Mouse (Mus musculus) ES-CJ7 (cell line): ENCODE results near the gene Ppm1g.
A peak's percentile ranks its signal among the peaks of the same experiment; 100 is the strongest.
"Not testable (repeated sequence)": the region's sequence is repeated elsewhere in the genome, so short reads cannot be mapped to it uniquely, and the experiment has no call there.

Experiments
- DNase-seq: peaks from one replicate; pipeline ENCODE4 v3.0.0; 2011; ENCODE audit warnings: low read depth, low spot score

The Ppm1g gene

DNA sequence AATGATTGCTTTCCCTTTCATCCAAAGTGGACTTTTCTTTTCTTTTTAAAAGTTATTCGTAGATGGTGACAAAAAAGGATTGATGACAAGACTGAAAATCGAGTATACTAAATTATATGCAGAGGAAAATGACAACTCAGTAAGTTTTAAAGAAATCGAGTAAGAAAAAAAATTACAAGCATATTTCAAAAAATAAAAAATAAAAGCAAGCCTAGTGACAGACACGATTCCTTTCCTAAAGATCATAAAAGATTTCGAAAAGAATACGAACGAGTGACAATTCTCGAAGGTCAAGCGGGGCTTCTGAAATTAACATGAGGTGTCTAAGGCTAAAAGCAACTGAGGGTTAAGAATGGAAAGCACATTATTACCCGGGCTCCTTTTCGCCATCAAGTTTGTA, 1.0 kb downstream of the Ppm1g start:
- DNase-seq = no peak

DNA sequence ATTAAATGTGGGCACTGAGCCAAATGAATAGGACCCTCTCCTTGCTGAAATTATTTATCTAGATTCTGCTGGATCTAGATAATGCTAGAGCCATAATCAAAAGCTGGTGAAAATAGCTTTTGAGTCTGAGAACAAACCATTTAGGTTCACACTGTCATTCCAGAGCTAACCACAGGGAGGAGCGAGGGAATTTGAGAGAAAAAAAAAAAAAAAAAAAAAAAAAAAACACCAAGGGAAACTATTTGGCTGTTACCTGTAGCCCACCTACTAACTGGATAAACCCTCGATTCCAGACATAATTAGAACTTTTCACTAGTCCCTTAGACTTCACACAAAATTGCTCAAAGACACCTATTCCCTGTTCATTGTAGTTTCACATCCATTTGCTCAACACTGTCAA, 1.4 kb downstream of the Ppm1g start:
- DNase-seq = peak; percentile 55

DNA sequence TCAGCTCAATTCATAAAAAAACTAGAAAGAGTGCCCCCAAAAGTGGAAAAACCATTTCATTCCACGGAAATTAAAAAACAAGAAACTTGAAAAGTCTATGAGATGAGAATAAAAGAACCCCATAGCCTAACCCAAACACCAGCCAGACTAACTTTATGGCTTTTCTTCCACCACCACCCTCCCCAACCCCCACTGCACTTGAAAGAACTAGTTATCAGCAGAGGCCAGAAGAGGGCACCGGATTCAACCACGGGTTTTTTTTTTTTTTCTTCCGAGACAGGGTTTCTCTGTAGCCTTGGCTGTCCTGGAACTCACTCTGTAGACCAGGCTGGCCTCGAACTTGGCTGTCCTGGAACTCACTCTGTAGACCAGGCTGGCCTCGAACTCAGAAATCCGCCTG, 2.2 kb downstream of the Ppm1g start:
- peak; percentile 49 for DNase-seq

DNA sequence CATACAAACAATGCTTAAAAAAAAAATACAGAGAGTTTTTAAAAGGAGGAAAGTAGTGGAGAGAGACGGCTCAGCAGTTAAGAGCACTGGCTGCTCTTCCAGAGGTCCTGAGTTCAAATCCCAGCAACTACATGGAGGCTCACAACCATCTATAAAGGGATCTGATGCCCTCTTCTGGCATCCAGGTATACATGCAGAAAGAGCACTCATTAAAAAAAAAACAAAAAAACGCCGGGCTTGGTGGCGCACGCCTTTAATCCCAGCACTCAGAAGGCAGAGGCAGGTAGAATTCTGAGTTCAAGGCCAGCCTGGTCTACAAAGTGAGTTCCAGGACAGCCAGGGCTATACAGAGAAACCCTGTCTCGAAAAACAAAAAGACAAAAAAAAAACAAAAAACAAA, 3.9 kb downstream of the Ppm1g start:
- not testable (repeated sequence) for DNase-seq

DNA sequence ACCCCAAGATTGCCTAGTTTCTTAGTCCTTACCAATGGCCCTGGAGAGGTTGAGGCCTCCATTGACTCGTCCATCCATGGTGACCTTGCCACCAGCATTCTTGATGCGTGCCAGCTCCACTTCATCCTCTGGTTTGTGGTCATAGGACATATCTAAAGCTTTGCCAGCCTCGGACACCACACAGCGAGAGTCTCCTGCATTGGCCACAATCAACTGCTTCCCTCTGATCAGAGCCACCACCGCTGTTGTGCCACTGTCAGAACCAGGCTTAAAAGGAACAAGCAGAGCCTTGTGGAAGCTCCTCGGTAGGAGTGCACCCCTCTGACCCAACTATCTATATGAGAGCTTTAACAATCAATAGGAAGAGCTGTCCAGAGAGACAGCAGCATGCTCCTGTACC, 16.1 kb downstream of the Ppm1g start:
- no peak for DNase-seq

DNA sequence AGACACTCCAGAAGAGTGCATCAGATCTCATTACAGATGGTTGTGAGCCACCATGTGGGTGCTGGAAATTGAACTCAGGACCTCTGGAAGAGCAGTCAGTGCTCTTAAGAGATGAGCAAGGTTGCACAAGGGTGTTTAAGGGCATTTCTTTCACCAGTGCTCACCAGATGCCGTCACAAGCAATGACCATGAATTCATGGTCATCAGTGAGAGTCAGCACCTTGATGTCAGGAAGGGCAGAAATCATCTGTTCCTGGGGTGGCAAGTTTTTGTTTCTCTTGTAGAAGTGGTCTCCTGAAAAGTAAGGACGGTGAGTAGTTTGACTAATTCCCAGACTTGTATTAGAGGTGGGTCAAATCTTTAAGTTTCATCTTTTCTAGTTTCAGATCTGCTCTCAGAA, 16.6 kb downstream of the Ppm1g start:
- no peak for DNase-seq

DNA sequence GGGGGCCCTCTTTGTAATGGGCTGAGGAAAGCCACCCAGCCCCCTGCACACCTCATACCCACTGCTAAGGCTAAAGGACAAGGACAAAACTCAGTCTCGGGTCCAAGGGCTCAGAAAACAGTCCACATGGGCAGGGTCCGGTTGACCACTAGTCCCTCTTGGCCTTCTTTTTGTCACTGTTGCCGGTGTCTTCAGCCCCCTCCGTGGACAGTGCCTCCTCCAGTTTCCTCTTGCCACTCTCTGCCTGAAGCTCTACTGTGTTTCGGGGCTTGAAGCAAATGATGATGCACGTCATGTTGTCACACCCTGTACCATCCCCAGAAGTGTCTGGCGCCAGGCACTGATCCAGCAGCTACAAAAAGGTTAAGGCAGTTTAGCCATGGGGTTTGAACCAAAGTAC, 17.6 kb downstream of the Ppm1g start:
- DNase-seq = no peak

DNA sequence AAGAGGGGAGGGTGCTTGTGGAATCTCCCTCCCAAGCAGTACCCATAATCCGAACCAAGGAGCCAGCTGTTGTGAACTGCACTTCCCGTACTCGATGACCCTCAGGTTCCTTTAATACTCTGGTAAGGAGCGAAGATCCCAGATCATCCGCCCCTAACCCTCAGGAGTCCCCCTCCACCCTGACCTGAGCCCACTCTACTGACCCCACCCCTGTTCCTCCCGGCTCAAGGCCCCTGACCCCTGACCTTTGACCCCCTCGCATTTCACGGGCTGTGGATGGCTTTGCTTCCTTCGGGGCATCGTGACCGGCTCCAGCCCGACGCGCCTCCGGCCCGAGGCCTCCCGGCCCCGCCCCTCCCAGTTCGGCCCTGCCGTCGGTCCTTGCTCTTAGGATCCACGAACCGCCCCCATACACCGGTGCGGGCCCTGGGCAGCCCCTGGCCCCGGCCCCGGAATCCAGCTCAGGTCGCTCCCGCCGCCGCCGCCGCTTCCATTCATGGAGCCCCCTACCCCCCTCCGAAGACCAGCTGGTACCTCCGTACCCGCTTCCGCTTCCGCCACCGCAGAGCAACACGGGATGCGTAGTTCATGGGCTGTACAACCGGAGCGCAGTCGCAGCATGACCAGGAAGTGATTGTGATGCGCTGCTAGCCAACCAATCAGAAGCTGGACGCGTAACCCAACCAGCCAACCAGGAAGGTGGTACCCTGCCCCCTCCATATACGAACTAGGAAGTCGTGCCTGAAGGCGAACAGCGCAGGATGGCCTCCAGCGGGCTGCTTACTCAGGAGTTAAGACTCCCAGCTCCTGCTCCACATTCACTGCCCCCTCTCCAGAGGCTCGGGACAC, 18.5 kb downstream of the Ppm1g start, which contains the start of gene Zfp513:
TSS of gene Zfp513 (minus strand) at position 562 of the 849 bp plus-strand sequence.
- DNase-seq = peak; percentile 99

DNA sequence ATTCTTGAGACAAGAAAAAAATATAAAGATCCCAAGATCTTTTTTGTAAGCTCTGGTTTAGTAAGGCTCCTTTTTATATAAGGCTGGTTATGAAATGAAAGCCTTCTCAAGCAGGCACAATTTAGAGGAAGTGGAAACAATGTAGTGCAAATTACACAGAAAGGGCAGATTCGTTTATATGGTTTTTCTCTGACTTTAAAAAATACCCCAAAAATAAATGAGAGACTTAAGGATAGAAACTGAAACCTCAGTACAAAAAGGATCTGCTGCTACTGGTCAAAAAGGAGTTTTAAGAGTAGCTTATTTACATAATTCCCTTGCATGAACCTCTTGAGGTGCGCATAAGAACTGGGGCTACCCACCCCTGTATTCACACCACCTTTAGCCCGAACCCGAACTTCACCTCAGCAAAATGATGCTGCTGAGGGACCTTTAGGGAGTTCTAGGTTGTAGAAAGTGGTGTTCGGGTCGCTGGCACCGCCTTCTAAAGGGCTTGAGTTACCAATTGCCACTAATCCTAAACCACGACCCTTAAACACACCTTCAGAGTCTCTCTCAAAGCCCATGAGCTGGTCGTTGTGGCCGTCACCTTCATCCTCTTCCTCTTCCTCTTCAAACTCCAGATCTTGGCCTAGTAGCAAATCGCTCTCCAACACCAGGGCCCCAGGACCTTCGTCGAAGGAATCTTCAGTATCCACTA, 19.3 kb downstream of the Ppm1g start:
- no peak for DNase-seq

DNA sequence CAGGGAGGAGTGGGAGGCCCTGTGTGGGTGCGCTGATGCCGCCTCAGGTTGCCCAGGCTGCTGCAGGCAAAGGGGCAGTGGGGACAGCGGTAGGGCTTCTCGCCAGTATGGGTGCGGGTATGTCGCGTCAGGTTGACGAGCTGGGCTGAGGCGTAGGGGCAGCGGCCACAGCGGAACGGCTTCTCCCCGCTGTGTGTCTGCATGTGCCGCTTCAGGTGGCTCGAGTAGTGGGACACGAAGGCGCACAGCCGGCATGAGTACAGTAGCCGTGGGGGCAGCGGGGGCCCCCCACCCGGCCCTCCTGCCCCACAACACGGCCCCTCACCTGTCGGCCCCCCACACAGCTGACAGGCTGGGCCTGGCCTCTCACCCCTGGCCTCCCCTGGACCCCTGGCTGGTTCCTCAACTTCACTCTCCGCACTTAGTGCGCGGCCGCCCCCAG, 20.1 kb downstream of the Ppm1g start:
- DNase-seq = no peak

DNA sequence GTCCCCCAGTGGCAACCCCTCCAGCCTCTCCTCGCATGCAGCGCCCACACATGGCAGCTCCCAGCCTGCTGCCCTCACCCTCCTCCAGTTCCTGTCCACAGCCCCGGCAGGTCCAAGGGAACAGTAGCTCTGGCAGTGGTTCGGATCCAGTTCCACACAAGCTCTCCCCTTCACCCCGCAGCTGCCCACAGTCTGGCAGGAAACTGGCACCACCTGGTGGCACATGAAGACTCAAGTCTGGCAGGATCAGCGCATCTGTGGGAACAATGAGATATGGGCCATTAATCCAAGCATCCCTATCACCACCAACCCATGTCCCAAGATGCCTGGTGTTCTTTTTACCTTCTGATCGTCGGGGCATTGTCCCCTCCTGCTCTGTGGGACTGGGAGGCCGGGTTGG, 20.6 kb downstream of the Ppm1g start:
- no peak for DNase-seq

DNA sequence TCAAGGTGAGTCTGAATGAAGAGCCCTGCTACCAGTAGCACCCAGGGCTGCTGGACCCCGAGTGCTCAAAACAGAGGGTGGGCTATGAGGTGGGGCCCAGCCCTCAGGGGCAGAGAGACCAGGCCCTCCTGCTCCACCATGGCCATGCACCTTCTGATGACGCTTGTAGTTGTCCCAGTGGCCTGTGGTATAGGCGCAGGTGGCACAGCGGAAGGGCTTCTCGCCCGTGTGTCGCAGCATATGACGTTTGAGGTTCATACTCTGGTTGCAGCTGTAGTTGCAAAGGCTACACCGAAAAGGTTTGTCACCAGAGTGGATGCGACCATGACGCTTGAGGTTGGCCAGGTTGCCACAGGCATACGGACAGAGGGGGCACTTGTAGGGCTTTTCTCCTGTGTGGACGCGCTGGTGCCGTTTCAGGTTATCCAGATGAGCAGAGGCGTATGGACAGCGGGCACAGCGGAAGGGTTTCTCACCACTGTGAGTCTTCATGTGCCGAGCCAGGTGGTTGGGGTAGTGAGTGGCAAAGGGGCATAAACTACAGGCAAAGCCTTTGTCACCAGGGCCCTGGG, 21.1 kb downstream of the Ppm1g start:
- no peak for DNase-seq

DNA sequence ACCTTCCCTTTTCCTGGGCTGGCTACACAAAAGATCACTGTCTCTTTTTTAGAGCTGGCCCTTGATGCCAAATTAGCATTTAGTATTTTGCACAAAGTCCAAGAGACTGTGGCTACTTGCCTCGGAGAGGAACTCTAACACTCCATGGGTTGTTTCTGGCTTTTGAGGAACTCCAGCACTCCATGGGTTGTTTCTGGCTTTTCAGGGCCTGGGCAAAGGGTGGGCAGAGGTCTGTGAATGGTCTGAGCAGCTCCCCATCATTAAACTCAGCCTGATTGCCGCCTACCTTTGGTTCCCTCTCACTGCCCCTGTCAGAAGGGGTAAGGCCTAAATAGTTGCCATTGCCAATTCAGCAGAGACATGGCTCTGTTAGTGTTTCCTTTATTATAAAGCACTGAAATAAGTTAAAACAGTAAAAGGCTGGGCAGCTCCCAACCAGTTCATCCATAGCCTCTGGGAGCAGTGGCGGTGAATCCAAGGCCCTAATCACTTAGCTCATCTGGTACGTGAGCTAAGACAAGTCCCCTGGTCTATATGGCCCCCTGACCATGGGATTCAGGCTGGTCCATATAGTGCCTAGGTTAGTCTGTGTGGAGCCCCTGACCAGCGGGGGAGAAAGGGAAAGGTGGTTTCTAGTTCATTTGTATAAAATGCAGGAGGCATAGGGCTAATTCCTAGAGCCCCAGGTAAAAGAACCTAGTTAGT, 21.7 kb downstream of the Ppm1g start:
- DNase-seq = no peak

DNA sequence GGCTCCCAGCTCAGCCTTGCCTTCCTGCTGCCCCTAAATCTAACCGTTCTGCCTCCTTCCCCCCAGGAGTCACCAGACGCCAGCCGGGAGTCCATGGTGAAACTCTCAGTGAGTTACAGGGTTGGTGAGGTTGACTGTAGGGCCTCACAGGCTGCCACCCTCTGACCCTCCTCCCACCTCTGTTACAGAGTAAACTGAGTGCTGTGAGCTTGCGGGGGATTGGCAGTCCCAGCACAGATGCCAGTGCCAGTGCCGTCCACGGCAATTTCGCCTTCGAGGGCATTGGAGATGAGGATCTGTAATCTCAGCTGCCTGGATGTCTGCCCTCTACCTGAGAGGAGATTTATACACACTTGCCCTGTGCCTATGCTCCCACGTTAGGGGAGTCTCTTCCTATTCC, 22.3 kb downstream of the Ppm1g start:
- no peak for DNase-seq

DNA sequence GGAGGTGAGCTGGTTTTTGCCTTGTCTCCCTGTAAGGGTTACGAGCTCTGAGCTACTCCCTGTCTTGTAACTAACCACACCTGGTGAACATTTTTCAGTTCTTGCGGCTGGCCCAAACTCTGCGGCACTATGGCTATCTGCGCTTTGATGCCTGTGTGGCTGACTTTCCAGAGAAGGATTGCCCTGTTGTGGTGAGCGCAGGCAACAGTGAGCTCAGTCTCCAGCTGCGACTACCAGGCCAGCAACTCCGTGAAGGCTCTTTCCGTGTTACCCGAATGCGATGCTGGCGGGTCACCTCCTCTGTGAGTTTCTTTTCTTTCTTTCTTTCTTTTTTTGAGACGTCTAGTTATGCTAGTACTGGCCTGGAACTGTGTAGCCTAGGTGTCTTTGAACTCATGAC, 23.4 kb downstream of the Ppm1g start:
- DNase-seq = no peak

DNA sequence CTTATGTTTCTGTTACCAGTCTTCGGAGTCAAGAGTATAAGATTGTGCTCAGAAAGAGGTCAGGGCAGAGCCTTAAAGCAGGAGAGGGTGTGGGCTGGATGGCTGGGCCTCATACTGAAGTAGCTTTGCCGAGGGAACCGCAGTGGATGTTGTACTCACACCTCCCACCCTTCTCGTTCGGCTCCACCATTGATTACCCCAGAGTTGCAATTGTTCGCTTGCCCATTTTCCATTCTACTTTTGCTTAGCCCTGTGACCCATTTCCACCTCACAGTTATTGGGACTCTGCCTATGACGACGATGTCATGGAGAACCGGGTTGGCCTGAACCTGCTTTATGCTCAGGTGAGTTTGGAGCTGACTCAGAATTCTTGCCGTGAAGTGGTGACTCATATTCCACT, 24.3 kb downstream of the Ppm1g start:
- DNase-seq = no peak

DNA sequence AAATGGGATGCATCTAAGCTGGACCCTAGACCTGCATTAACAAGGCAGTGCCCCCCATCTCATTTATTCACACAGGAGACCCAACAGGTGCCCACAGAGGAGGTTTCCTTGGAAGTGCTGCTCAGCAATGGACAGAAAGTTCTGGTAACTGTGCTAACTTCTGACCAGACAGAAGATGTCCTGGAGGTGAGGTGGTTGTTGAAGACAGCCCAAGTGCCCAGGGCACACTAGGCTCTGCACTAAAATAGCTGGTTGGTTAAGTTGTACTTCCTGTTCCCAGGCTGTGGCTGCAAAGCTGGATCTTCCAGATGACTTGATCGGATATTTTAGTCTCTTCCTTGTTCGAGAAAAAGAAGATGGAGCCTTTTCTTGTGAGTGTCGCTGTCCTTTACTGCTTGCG, 24.8 kb downstream of the Ppm1g start:
- DNase-seq = no peak

DNA sequence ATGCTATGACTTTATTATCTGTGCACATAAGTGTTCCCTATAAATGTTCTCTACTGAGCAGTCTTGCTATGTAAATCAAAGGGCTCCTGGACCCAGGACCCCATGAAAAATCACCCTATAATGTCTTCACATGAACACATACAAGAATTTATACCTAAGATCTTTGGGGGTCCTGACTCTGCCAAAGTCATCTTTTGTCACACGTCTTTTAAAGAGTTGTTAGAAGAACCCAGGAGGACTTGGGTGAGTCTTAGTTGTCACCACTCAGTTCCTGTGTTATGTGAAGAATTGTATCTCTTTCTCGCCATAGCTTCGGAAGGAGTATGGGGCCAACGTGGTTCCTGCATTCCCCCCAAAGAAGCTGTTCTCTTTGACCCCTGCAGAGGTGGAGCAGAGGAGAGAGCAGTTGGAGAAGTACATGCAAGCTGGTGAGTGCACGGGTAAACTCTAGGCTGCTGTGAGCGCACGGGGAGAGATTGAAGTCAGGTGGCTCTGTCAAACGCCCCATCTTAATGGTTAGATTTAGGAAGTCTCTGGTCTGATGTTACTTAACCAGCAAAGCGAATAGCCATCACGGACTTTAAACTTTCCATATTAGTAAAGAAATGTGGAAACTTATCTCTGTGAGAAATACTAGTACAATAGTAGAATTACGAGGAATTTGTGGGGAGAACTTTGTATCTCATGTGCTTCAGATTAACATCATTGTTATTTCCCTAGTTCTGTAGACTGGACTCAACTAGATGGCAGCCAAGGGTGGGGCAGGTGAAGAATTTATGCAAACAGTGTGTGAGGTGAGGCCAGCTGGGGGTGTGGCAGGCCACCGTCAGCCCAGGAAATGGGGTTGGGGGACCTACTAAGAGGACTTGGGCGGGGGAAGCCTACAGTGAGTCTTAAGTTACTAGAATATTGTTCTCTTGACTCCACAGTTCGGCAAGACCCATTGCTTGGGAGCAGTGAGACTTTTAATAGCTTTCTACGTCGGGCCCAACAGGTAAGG, 25.7 kb downstream of the Ppm1g start:
- DNase-seq = peak; percentile 76

DNA sequence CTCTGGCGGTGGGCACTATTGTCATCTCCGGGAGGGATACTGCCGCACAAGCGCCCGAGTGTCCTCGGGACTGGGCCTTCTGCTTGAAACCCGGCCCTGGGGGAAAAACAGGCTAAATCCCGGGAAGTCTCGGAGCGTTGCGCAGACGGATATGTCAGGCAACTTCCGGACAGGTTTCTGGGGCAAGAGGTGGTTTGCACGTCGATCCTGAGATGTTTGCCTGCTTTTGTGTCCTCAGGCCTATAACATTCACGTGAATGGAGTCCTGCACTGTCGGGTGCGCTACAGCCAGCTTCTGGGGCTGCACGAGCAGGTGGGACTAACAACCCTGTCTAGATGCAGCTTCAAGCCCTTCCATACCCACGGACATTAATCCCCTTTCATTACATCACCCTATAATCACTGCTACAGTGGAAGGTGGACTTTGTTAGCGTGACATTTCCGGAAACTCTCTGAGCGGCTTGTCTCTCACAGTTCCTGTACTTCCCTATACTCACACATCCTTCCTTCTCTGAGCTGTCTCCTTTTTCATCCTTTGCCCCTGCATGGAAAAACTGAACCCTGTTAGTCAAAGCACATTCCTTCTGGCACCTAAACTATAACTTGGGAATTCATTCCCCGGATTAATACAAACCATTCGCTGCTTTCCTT, 26.7 kb downstream of the Ppm1g start:
- no peak for DNase-seq

DNA sequence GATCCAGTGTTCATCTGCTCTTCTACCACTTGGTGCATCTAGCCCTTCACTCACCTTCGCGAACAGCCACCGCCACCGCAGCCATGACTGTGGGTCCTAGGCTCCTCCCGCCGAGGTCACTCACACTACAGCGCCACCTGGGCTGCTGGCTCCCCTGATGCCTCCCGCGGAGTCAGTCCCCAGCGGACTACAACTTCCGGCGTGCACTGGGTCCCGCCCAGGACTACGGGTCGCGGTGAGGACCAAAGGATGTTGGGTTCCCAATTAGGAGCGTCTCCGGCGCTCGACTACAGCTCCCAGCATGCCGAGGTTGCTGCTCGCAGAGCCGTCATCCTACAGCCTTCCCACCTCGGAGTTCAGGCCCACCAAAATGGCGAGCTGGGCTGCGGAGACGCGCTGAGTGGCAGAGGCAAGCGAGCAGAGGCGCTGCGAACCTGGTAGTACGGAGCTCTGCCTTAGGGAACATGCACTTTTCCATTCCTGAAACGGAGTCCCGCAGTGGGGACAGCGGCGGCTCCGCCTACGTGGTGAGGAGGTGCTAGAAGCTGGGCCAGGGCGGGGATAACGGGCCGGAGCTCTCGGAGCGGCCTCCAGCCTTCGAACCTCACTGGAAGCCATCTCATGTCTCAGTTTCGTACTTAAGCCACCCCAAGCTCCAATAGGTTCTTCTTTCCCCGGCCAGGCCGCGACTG, 27.4 kb downstream of the Ppm1g start, which contains the start of the genes Snx17 and Eif2b4:
TSS of gene Snx17 (plus strand) at position 289 of the 692 bp plus-strand sequence.
TSS of gene Eif2b4 (minus strand) at position 492 of the 692 bp plus-strand sequence.
- DNase-seq = peak; percentile 99
